ENCODE assay signal across 7 mouse cellular contexts in genomic region chr17:31658468-31659185, GRCm38 (mm10). TPM values are rescaled to one million over a fixed set of nuclear protein-coding genes. Genes with fewer than 3 reads are reported as not detected.
DNase-seq lines count a peak whose midpoint lies in the region; ATAC-seq and TF ChIP-seq lines count a peak whose summit lies in the region.

TSS of gene U2af1 (minus strand) at chr17:31658892.

- peaks cover 39% of the 10 kb centered on the region for H3K36me3 ChIP-seq in embryonic facial prominence, embryonic 10.5 days (replicated peaks)
- peaks cover 10% of the 10 kb centered on the region for H3K36me3 ChIP-seq in intestine, postnatal 0 days (ENCODE audit: control insufficient read depth, insufficient read depth)
- peaks cover 23% of the 10 kb centered on the region for H3K36me3 ChIP-seq in midbrain, embryonic 12.5 days
- peaks cover 18% of the 10 kb centered on the region for H3K36me3 ChIP-seq in small intestine, adult 2 months (ENCODE audit: control insufficient read depth, insufficient read depth, low read length)

- TF ChIP-seq CTCF in intestine, postnatal 0 days (IDR thresholded peaks at IDR 0.05; ENCODE audit: low read depth) = no peak; the same call in 1 of the 2 replicates
- TF ChIP-seq CTCF in small intestine, adult 2 months (IDR thresholded peaks at IDR 0.05; ENCODE audit: extremely low read depth, insufficient read length, insufficient replicate concordance, low read depth, low read length) = no peak

- WGBS in embryonic facial prominence, embryonic 10.5 days = under 1% methylated on average over 77 of the region's 77 CpGs
- WGBS in intestine, postnatal 0 days = under 1% methylated on average over 74 of the region's 77 CpGs
- WGBS in midbrain, embryonic 12.5 days = under 1% methylated on average over 76 of the region's 77 CpGs
- under 1% methylated on average over 77 of the region's 77 CpGs for WGBS in small intestine, adult 2 months

- peaks cover 18% of the 10 kb centered on the region for H3K4me1 ChIP-seq in embryonic facial prominence, embryonic 10.5 days
- peaks cover 5% of the 10 kb centered on the region; the same call in 1 of the 2 replicates for H3K4me1 ChIP-seq in intestine, postnatal 0 days (replicated peaks; ENCODE audit: control insufficient read depth, insufficient read depth, low read length)
- H3K4me1 ChIP-seq in midbrain, embryonic 12.5 days = peaks cover 14% of the 10 kb centered on the region
- peaks cover 12% of the 10 kb centered on the region for H3K4me1 ChIP-seq in small intestine, adult 2 months (ENCODE audit: control insufficient read depth, insufficient read depth, insufficient read length, low read length)

- H3K27me3 ChIP-seq in embryonic facial prominence, embryonic 10.5 days (replicated peaks; ENCODE audit: low read depth, poor library complexity, severe bottlenecking) = no peaks in the 10 kb centered on the region
- H3K27me3 ChIP-seq in intestine, postnatal 0 days (replicated peaks; ENCODE audit: control insufficient read depth, insufficient read depth, low read length) = no peaks in the 10 kb centered on the region
- H3K27me3 ChIP-seq in midbrain, embryonic 12.5 days = no peaks in the 10 kb centered on the region
- no peaks in the 10 kb centered on the region for H3K27me3 ChIP-seq in small intestine, adult 2 months (ENCODE audit: control insufficient read depth, insufficient read depth, low read length)

- peak; percentile 52; the same call in 1 of the 2 replicates for TF ChIP-seq POLR2A in small intestine, adult 2 months (IDR thresholded peaks at IDR 0.05; ENCODE audit: low read depth, low read length)

- peak within 1 kb of the TSS; percentile 98 for H3K27ac ChIP-seq in embryonic facial prominence, embryonic 10.5 days (replicated peaks)
- H3K27ac ChIP-seq in intestine, postnatal 0 days (ENCODE audit: low read depth, low read length) = peak within 1 kb of the TSS; percentile 86
- H3K27ac ChIP-seq in midbrain, embryonic 12.5 days (replicated peaks) = peak within 1 kb of the TSS; percentile 83
- peak within 1 kb of the TSS; percentile 58 for H3K27ac ChIP-seq in small intestine, adult 2 months (ENCODE audit: insufficient read depth, low read depth, low read length)

- peak; percentile 98 for DNase-seq in adrenal gland, postnatal 10 days
- peak; percentile 99 for DNase-seq in embryonic facial prominence, embryonic 10.5 days (ENCODE audit: low spot score)
- DNase-seq in gonadal fat pad, adult 2 months (ENCODE audit: low read depth) = peak; percentile 63
- peak; percentile 99 for DNase-seq in left cerebral cortex, postnatal 4 days

- intact Hi-C loops in left cerebral cortex, postnatal 4 days (cut with DNase I) = loop anchor here (10.0 kb wide), 1 partner anchor 134 kb away; the partner anchor contains the start of gene Ndufv3

- H3K4me2 ChIP-seq in intestine, postnatal 0 days (replicated peaks; ENCODE audit: low read depth) = peak within 1 kb of the TSS; percentile 77
- peak within 1 kb of the TSS; percentile 89 for H3K4me2 ChIP-seq in midbrain, embryonic 12.5 days (replicated peaks)

- H3K4me3 ChIP-seq in embryonic facial prominence, embryonic 10.5 days = peak within 1 kb of the TSS; percentile 93
- peak within 1 kb of the TSS; percentile 97 for H3K4me3 ChIP-seq in intestine, postnatal 0 days (ENCODE audit: low read depth, low read length)
- peak within 1 kb of the TSS; percentile 98 for H3K4me3 ChIP-seq in midbrain, embryonic 12.5 days
- H3K4me3 ChIP-seq in small intestine, adult 2 months (ENCODE audit: low read depth, low read length) = peak within 1 kb of the TSS; percentile 80

- no peaks in the 10 kb centered on the region for H3K9me3 ChIP-seq in embryonic facial prominence, embryonic 10.5 days
- no peaks in the 10 kb centered on the region for H3K9me3 ChIP-seq in intestine, postnatal 0 days (ENCODE audit: control insufficient read depth)
- H3K9me3 ChIP-seq in midbrain, embryonic 12.5 days = no peaks in the 10 kb centered on the region

- peak; percentile 95 for ATAC-seq in intestine, postnatal 0 days
- ATAC-seq in midbrain, embryonic 12.5 days (ENCODE audit: low FRiP score, low read depth) = peak; percentile 99

- H3K9ac ChIP-seq in intestine, postnatal 0 days (ENCODE audit: low read depth, low read length) = peak within 1 kb of the TSS; percentile 96
- H3K9ac ChIP-seq in midbrain, embryonic 12.5 days (replicated peaks) = peak within 1 kb of the TSS; percentile 98

RNA-seq across cellular contexts. Expression of gene U2af1, which starts in this region (rescaled TPM):
- total RNA-seq in adrenal gland, postnatal 10 days (2021) = 100 to 1,000 TPM; 145 to 150 TPM
- 464 and 498 TPM in 2 replicates for polyA plus RNA-seq in embryonic facial prominence, embryonic 10.5 days (2016; fragmentation: Nextera tagmentation; extraction: Ambion mirVana)
- polyA plus RNA-seq in gonadal fat pad, adult 2 months (2012; rRNA removed) = 45.9 and 53.1 TPM in 2 replicates
- polyA plus RNA-seq in intestine, postnatal 0 days (2015; fragmentation: Nextera tagmentation; extraction: Ambion mirVana) = 151 TPM in 2 replicates
- 100 to 1,000 TPM; 183 to 186 TPM for total RNA-seq in left cerebral cortex, postnatal 4 days (2021)
- polyA plus RNA-seq in midbrain, embryonic 12.5 days (2016; fragmentation: Nextera tagmentation; extraction: Ambion mirVana) = 325 TPM in 2 replicates
- 10.1 and 19.1 TPM in 2 replicates for polyA plus RNA-seq in small intestine, adult 2 months (2012; rRNA removed)

Comparison
In these comparisons a context has a peak if more than half of its experiments do, and no peak if none do; other contexts are left out.
1. Peak in every context shown above with its lines: DNase-seq, ATAC-seq, H3K4me3 ChIP-seq and H3K27ac ChIP-seq.